ENCODE assay signal across 8 mouse cellular contexts in genomic region chr3:95871392-95871867, GRCm38 (mm10). TPM values are rescaled to one million over a fixed set of nuclear protein-coding genes. Genes with fewer than 3 reads are reported as not detected.
DNase-seq lines count a peak whose midpoint lies in the region; ATAC-seq lines count a peak whose summit lies in the region.

Gene Mrps21, minus strand, starts transcription at chr3:95871519.

- no peaks in the 10 kb centered on the region for H3K9me3 ChIP-seq in heart, embryonic 13.5 days
- no peaks in the 10 kb centered on the region for H3K9me3 ChIP-seq in liver, embryonic 15.5 days (replicated peaks)
- no peaks in the 10 kb centered on the region for H3K9me3 ChIP-seq in neural tube, embryonic 12.5 days

- H3K27ac ChIP-seq in heart, embryonic 13.5 days (replicated peaks), result peak within 1 kb of the TSS; percentile 92
- H3K27ac ChIP-seq in liver, embryonic 15.5 days (replicated peaks), result peak within 1 kb of the TSS; percentile 85
- no peak within 1 kb of the TSS for H3K27ac ChIP-seq in neural tube, embryonic 12.5 days

- peak within 1 kb of the TSS; percentile 93 for H3K9ac ChIP-seq in heart, embryonic 13.5 days
- peak within 1 kb of the TSS; percentile 71 for H3K9ac ChIP-seq in liver, embryonic 15.5 days
- H3K9ac ChIP-seq in neural tube, embryonic 12.5 days, result peak within 1 kb of the TSS; percentile 78

- H3K27me3 ChIP-seq in heart, embryonic 13.5 days (replicated peaks), result no peaks in the 10 kb centered on the region
- H3K27me3 ChIP-seq in liver, embryonic 15.5 days, result no peaks in the 10 kb centered on the region
- no peaks in the 10 kb centered on the region for H3K27me3 ChIP-seq in neural tube, embryonic 12.5 days (replicated peaks)

- peaks cover 46% of the 10 kb centered on the region for H3K36me3 ChIP-seq in heart, embryonic 13.5 days
- peaks cover 27% of the 10 kb centered on the region for H3K36me3 ChIP-seq in liver, embryonic 15.5 days (replicated peaks)
- H3K36me3 ChIP-seq in neural tube, embryonic 12.5 days, result peaks cover 24% of the 10 kb centered on the region

- peak; percentile 86 for DNase-seq in CD4-positive, CD25-positive, alpha-beta regulatory T cell, adult 2 months (ENCODE audit: low read depth, low spot score)
- peak; percentile 64 for DNase-seq in brain, embryonic 18.5 days (ENCODE audit: low read depth, low spot score)
- DNase-seq in kidney, postnatal 14 days, result peak; percentile 92
- peak; percentile 91 for DNase-seq in telencephalon, adult 2 months (ENCODE audit: low read depth, low spot score)

- WGBS in heart, embryonic 13.5 days, result under 1% methylated on average over 33 of the region's 33 CpGs
- under 1% methylated on average over 33 of the region's 33 CpGs for WGBS in liver, embryonic 15.5 days (ENCODE audit: insufficient replicate concordance)
- under 1% methylated on average over 33 of the region's 33 CpGs for WGBS in neural tube, embryonic 12.5 days

- ATAC-seq in erythroid progenitor cell, adult 5-6 weeks (replicated peaks; ENCODE audit: low FRiP score, poor library complexity, severe bottlenecking), result peak; percentile 96
- peak; percentile 76 for ATAC-seq in heart, embryonic 13.5 days (ENCODE audit: extremely low read depth, insufficient number of reproducible peaks, low FRiP score, low TSS enrichment)
- peak; percentile 94 for ATAC-seq in liver, embryonic 15.5 days (ENCODE audit: insufficient read depth)
- peak; percentile 94 for ATAC-seq in neural tube, embryonic 12.5 days (ENCODE audit: low FRiP score, low read depth)

- H3K4me1 ChIP-seq in heart, embryonic 13.5 days, result peaks cover 23% of the 10 kb centered on the region
- peaks cover 36% of the 10 kb centered on the region for H3K4me1 ChIP-seq in liver, embryonic 15.5 days (replicated peaks)
- H3K4me1 ChIP-seq in neural tube, embryonic 12.5 days, result peaks cover 16% of the 10 kb centered on the region

- H3K4me2 ChIP-seq in heart, embryonic 13.5 days, result peak within 1 kb of the TSS; percentile 77
- peak within 1 kb of the TSS; percentile 76 for H3K4me2 ChIP-seq in liver, embryonic 15.5 days
- peak within 1 kb of the TSS; percentile 78 for H3K4me2 ChIP-seq in neural tube, embryonic 12.5 days (replicated peaks)

- H3K4me3 ChIP-seq in heart, embryonic 13.5 days, result peak within 1 kb of the TSS; percentile 84
- H3K4me3 ChIP-seq in liver, embryonic 15.5 days (replicated peaks), result peak within 1 kb of the TSS; percentile 70
- H3K4me3 ChIP-seq in neural tube, embryonic 12.5 days, result peak within 1 kb of the TSS; percentile 64

RNA-seq across cellular contexts. Expression of gene Mrps21, which starts in this region (rescaled TPM):
- 43.2 and 59.5 TPM in 2 replicates for total RNA-seq in erythroid progenitor cell, adult 5-6 weeks (2015; ENCODE audit: low replicate concordance)
- 102 and 123 TPM in 2 replicates for total RNA-seq in erythroid progenitor cell, adult 5-6 weeks (2017; ENCODE audit: low replicate concordance)
- polyA plus RNA-seq in heart, embryonic 13.5 days (2015; fragmentation: Nextera tagmentation; extraction: Ambion mirVana), result 362 and 399 TPM in 2 replicates
- polyA plus RNA-seq in liver, embryonic 15.5 days (2015; fragmentation: Nextera tagmentation; extraction: Ambion mirVana), result 141 and 166 TPM in 2 replicates
- polyA plus RNA-seq in neural tube, embryonic 12.5 days (2016; fragmentation: Nextera tagmentation; extraction: Ambion mirVana), result 345 and 349 TPM in 2 replicates
